8 mouse cellular contexts compared by ENCODE assay signal in the genomic region with DNA sequence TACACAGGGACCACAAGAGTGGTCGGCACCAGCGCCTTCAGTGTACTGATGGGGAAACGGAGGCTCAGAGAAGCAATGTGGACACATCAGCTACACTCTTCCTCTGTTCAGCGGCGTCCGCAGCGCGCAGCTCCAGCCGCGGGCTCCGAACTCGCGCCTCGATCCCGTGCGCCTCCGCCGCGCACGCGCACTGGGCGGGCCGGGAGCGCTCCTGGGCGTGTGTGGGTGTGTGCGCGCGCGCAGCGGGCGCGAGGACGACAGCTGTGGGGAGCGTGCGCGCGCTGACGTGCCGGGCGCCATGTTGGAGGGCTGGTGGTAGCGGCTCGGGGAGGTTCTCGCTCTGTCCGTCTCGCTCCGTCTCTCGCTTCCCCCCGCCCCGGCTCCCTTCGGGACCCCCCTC. TPM values are rescaled to one million over a fixed set of nuclear protein-coding genes. Genes with fewer than 3 reads are reported as not detected.
A peak's percentile ranks its signal among the peaks of the same experiment; 100 is the strongest.
DNase-seq lines count a peak whose midpoint lies in the region; ATAC-seq and TF ChIP-seq lines count a peak whose summit lies in the region.

A gene (plus strand): TSS at position 268 of the 400 bp plus-strand sequence.

- H3K27me3 ChIP-seq in ES-Bruce4 (ENCODE audit: control insufficient read depth, insufficient read depth, low read length, poor library complexity, severe bottlenecking) = no peaks in the 10 kb centered on the region
- no peaks in the 10 kb centered on the region for H3K27me3 ChIP-seq in forebrain, embryonic 14.5 days (replicated peaks; ENCODE audit: control insufficient read depth, insufficient read depth, low read length)
- no peaks in the 10 kb centered on the region for H3K27me3 ChIP-seq in neural tube, embryonic 15.5 days (replicated peaks)

- peak within 1 kb of the TSS; percentile 100 for H3K4me3 ChIP-seq in ES-Bruce4 (ENCODE audit: low read depth, low read length)
- peak within 1 kb of the TSS; percentile 81 for H3K4me3 ChIP-seq in forebrain, embryonic 14.5 days (ENCODE audit: low read depth, low read length)
- peak within 1 kb of the TSS; percentile 80 for H3K4me3 ChIP-seq in neural tube, embryonic 15.5 days (replicated peaks)

- H3K9me3 ChIP-seq in ES-Bruce4 (replicated peaks; ENCODE audit: control insufficient read depth, insufficient read depth, low read length, poor library complexity, severe bottlenecking) = no peaks in the 10 kb centered on the region; the same call in 1 of the 2 replicates
- H3K9me3 ChIP-seq in forebrain, embryonic 14.5 days (replicated peaks; ENCODE audit: control insufficient read depth, low read length) = no peaks in the 10 kb centered on the region
- no peaks in the 10 kb centered on the region for H3K9me3 ChIP-seq in neural tube, embryonic 15.5 days (replicated peaks)

- H3K27ac ChIP-seq in ES-Bruce4 (ENCODE audit: insufficient read depth, low read length) = peak within 1 kb of the TSS; percentile 83
- peak within 1 kb of the TSS; percentile 92 for H3K27ac ChIP-seq in forebrain, embryonic 14.5 days (ENCODE audit: low read depth, low read length)
- H3K27ac ChIP-seq in neural tube, embryonic 15.5 days (replicated peaks) = peak within 1 kb of the TSS; percentile 90

- peak within 1 kb of the TSS; percentile 100 for H3K9ac ChIP-seq in ES-Bruce4 (ENCODE audit: low read depth, poor library complexity, severe bottlenecking)
- H3K9ac ChIP-seq in forebrain, embryonic 14.5 days (ENCODE audit: low read length) = peak within 1 kb of the TSS; percentile 87
- peak within 1 kb of the TSS; percentile 76 for H3K9ac ChIP-seq in neural tube, embryonic 15.5 days (replicated peaks)

- peak; percentile 79 for ATAC-seq in cerebellum, adult (ENCODE audit: insufficient number of reproducible peaks, low FRiP score, low TSS enrichment)
- ATAC-seq in forebrain, embryonic 14.5 days = peak; percentile 95
- ATAC-seq in neural tube, embryonic 15.5 days (ENCODE audit: low FRiP score) = peak; percentile 95

- WGBS in forebrain, embryonic 14.5 days = under 1% methylated on average over 38 of the region's 50 CpGs
- WGBS in neural tube, embryonic 15.5 days = under 1% methylated on average over 43 of the region's 50 CpGs

- no peak for TF ChIP-seq CTCF in ES-Bruce4 (IDR thresholded peaks at IDR 0.05; ENCODE audit: low read depth, low read length)

- DNase-seq in forebrain, embryonic 14.5 days (ENCODE audit: low spot score) = peak; percentile 96
- peak; percentile 94 to 96 for DNase-seq in heart, postnatal 14 days
- peak; percentile 92 for DNase-seq in layer of hippocampus, adult 11-12 months (ENCODE audit: low spot score)
- peak; percentile 88 to 91 for DNase-seq in lung, adult 18-20 months
- DNase-seq in testis, postnatal 14 days (ENCODE audit: low spot score) = peak; percentile 93

- H3K4me2 ChIP-seq in forebrain, embryonic 14.5 days (ENCODE audit: low read length) = peak within 1 kb of the TSS; percentile 55
- H3K4me2 ChIP-seq in neural tube, embryonic 15.5 days = peak within 1 kb of the TSS; percentile 58

- peak; percentile 54 for TF ChIP-seq POLR2A in ES-Bruce4 (IDR thresholded peaks at IDR 0.05; ENCODE audit: insufficient read depth, low read length)

- intact Hi-C loops in heart, postnatal 14 days (cut with DNase I) = loop anchor here (5.0 kb wide), 1 partner anchor 39 kb away; no protein-coding TSS in a partner anchor

- H3K36me3 ChIP-seq in ES-Bruce4 (ENCODE audit: control insufficient read depth, insufficient read depth, low read length, poor library complexity, severe bottlenecking) = peaks cover 35% of the 10 kb centered on the region
- H3K36me3 ChIP-seq in forebrain, embryonic 14.5 days (ENCODE audit: control insufficient read depth, insufficient read depth, low read length) = peaks cover 32% of the 10 kb centered on the region
- peaks cover 18% of the 10 kb centered on the region for H3K36me3 ChIP-seq in neural tube, embryonic 15.5 days

- TF ChIP-seq EP300 in ES-Bruce4 (IDR thresholded peaks at IDR 0.05; ENCODE audit: insufficient read depth, low read depth, low read length) = no peak

- H3K4me1 ChIP-seq in ES-Bruce4 (ENCODE audit: control insufficient read depth, insufficient read depth, low read length) = peaks cover 2% of the 10 kb centered on the region
- peaks cover 11% of the 10 kb centered on the region for H3K4me1 ChIP-seq in forebrain, embryonic 14.5 days (ENCODE audit: control insufficient read depth, insufficient read depth, low read length)
- peaks cover 32% of the 10 kb centered on the region for H3K4me1 ChIP-seq in neural tube, embryonic 15.5 days

RNA-seq across cellular contexts. Expression of the gene that starts here (rescaled TPM):
- 147 and 167 TPM in 2 replicates for polyA plus RNA-seq in ES-Bruce4 (2011; ENCODE audit: insufficient read depth, insufficient read length, low read depth, missing spikeins)
- 25.7 and 30.5 TPM in 2 replicates for polyA plus RNA-seq in forebrain, embryonic 14.5 days (2014; fragmentation: Nextera tagmentation; extraction: Ambion mirVana)
- total RNA-seq in heart, postnatal 14 days (2021) = 10 to 100 TPM; 49.5 to 51.3 TPM
- polyA plus RNA-seq in neural tube, embryonic 15.5 days (2015; fragmentation: Nextera tagmentation; extraction: Ambion mirVana) = 13.3 and 14.8 TPM in 2 replicates

Comparison
In these comparisons a context has a peak if more than half of its experiments do, and no peak if none do; other contexts are left out.
1. Peak in every context shown above with its lines: DNase-seq, ATAC-seq, H3K4me3 ChIP-seq and H3K27ac ChIP-seq.